Mouse (Mus musculus): ENCODE measurements around the gene Aif1.

- TF ChIP-seq POLR2A (IDR thresholded peaks at IDR 0.05; ENCODE audit: control insufficient read depth, extremely low read depth, insufficient read depth, low read length, poor library complexity) (no peak), CTCF (IDR thresholded peaks at IDR 0.05; ENCODE audit: borderline replicate concordance, control insufficient read depth, extremely low read depth, insufficient read depth, low read length, poor library complexity) (no peak)
Observed at GRCm38 (mm10) chr17:35131500-35132173, 44.2 kb downstream of the Aif1 start, which contains the start of gene Apom.

Measured in thymus, adult 2 months (tissue).